Mouse (Mus musculus) heart, embryonic 13.5 days (tissue): ENCODE results near the gene Ankrd36. TPM values are rescaled to one million over a fixed set of nuclear protein-coding genes. Genes with fewer than 3 reads are reported as not detected.
A peak's percentile ranks its signal among the peaks of the same experiment; 100 is the strongest.
"Not testable (repeated sequence)": the region's sequence is repeated elsewhere in the genome, so short reads cannot be mapped to it uniquely, and the experiment has no call there.

Experiments
- ATAC-seq: fragments of 200-750 bp; cut with Nextera tagmentation; 2 replicates; pipeline ENCODE4 v1.8.0; 2017; ENCODE audit warnings: moderate TSS enrichment; ENCODE audit not compliant: insufficient number of reproducible peaks, low FRiP score, low TSS enrichment; ENCODE audit errors: extremely low read depth
- H3K27ac ChIP-seq: fragments of 300-500 bp; sonication (generic); replicated peaks from 2 replicates; pipeline ENCODE4 v1.5.1; 2015; ENCODE audit warnings: moderate library complexity, mild to moderate bottlenecking, inconsistent platforms
- H3K27me3 ChIP-seq: fragments of 300-500 bp; sonication (generic); replicated peaks from 2 replicates; pipeline ENCODE4 v1.6.1; 2015; ENCODE audit warnings: mild to moderate bottlenecking, inconsistent platforms
- H3K36me3 ChIP-seq: fragments of 300-500 bp; sonication (generic); 2 replicates; pipeline ENCODE4 v1.6.1; 2015; ENCODE audit warnings: mild to moderate bottlenecking, inconsistent platforms
- H3K4me1 ChIP-seq: fragments of 300-500 bp; sonication (generic); 2 replicates; pipeline ENCODE4 v1.6.1; 2015; ENCODE audit warnings: inconsistent platforms
- H3K4me2 ChIP-seq: fragments of 300-500 bp; sonication (generic); 2 replicates; pipeline ENCODE4 v1.6.1; 2015; ENCODE audit warnings: inconsistent platforms, mild to moderate bottlenecking, moderate library complexity
- H3K4me3 ChIP-seq: fragments of 300-500 bp; sonication (generic); 2 replicates; pipeline ENCODE4 v1.5.1; 2015; ENCODE audit warnings: moderate library complexity, mild to moderate bottlenecking, inconsistent platforms
- H3K9ac ChIP-seq: fragments of 300-500 bp; sonication (generic); 2 replicates; pipeline ENCODE4 v1.6.1; 2015; ENCODE audit warnings: inconsistent platforms, mild to moderate bottlenecking, moderate library complexity
- H3K9me3 ChIP-seq: fragments of 300-500 bp; sonication (generic); 2 replicates; pipeline ENCODE4 v1.6.1; 2016; ENCODE audit warnings: inconsistent platforms
- WGBS: fragments of 180-500 bp; shearing (Covaris S2); methylation state at CpG from one replicate; pipeline ENCODE4 v1.1.7; 2015; ENCODE audit warnings: mixed read lengths; 5-methylcytosine and 5-hydroxymethylcytosine counted together
- polyA plus RNA-seq: library from polyadenylated mRNA; unstranded; fragments of >200 nt; fragmentation: Nextera tagmentation; extraction: Ambion mirVana; gene quantifications from 2 replicates; pipeline ENCODE4 v1.2.1, GENCODE M21; 2015

The Ankrd36 gene
- polyA plus RNA-seq, 1 experiment from 2014 or later: not detected

GRCm38 (mm10) chr11:5592336-5592735, 22.9 kb downstream of the Ankrd36 start:
- H3K4me2 ChIP-seq: no peak overlapping the region
- no peak overlapping the region for H3K27ac ChIP-seq
- 50% methylated on average over 6 of the region's 6 CpGs for WGBS
- no peak overlapping the region for H3K9ac ChIP-seq
- 0 out of 2 replicates have a peak, but pooled peaks cover 5% of the 10 kb centered on the region for H3K4me1 ChIP-seq
- H3K36me3 ChIP-seq: no peaks in the 10 kb centered on the region
- no peak for ATAC-seq
- no peaks in the 10 kb centered on the region for H3K27me3 ChIP-seq
- no peak overlapping the region for H3K4me3 ChIP-seq
- H3K9me3 ChIP-seq: no peaks in the 10 kb centered on the region

DNA sequence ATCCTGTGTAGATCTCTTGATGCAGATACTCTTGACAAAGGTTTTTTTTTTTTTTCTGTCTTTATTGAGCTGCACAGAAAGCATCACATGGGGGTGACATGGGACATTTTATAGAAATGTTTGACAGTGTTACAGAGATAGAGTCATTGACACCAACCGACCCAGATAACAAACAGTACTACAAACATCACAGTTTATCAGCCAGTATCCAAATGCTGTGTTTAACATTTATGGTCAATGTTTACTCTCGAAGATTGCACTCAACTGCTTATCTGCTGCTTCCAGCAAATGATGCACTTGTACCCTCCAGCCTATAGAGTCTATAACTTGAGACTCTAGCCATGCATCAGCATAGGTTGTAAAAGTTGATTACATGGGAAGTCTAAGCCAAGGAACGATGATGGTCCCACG, 25.9 kb downstream of the Ankrd36 start:
- Histone ChIP-seq H3K4me3 (no peak overlapping the region), H3K36me3 (no peaks in the 10 kb centered on the region), H3K27ac (no peak overlapping the region), H3K4me2 (no peak overlapping the region), H3K9ac (no peak overlapping the region), H3K4me1 (0 out of 2 replicates have a peak, but pooled peaks cover 5% of the 10 kb centered on the region), H3K9me3 (no peaks in the 10 kb centered on the region), H3K27me3 (no peaks in the 10 kb centered on the region)
- no peak for ATAC-seq
- 63% methylated on average over 4 of the region's 4 CpGs for WGBS

- Histone ChIP-seq H3K4me2 (no peak overlapping the region), H3K9ac (no peak overlapping the region), H3K27me3 (no peaks in the 10 kb centered on the region), H3K4me1 (0 out of 2 replicates have a peak, but pooled peaks cover 5% of the 10 kb centered on the region), H3K9me3 (no peaks in the 10 kb centered on the region), H3K36me3 (no peaks in the 10 kb centered on the region), H3K4me3 (no peak overlapping the region), H3K27ac (no peak overlapping the region)
- no peak for ATAC-seq
- WGBS: 79% methylated on average over 5 of the region's 5 CpGs
These were observed 26.3 kb downstream of the Ankrd36 start for GRCm38 (mm10) chr11:5595792-5596191.

- Histone ChIP-seq H3K27me3 (no peaks in the 10 kb centered on the region), H3K4me2 (no peak overlapping the region), H3K27ac (no peak overlapping the region), H3K9ac (no peak overlapping the region), H3K4me1 (0 out of 2 replicates have a peak, but pooled peaks cover under 1% of the 10 kb centered on the region), H3K9me3 (no peaks in the 10 kb centered on the region), H3K4me3 (no peak overlapping the region), H3K36me3 (no peaks in the 10 kb centered on the region)
- WGBS: 76% methylated on average over 6 of the region's 6 CpGs
- no peak for ATAC-seq
These were observed 27.3 kb downstream of the Ankrd36 start for GRCm38 (mm10) chr11:5596756-5597155.

- no peak for ATAC-seq
- Histone ChIP-seq H3K4me1 (no peaks in the 10 kb centered on the region), H3K27ac (no peak overlapping the region), H3K9me3 (peaks cover 7% of the 10 kb centered on the region; the same call in 1 of the 2 replicates), H3K9ac (no peak overlapping the region), H3K27me3 (no peaks in the 10 kb centered on the region), H3K4me2 (no peak overlapping the region), H3K36me3 (no peaks in the 10 kb centered on the region), H3K4me3 (no peak overlapping the region)
- 77% methylated on average over 3 of the region's 3 CpGs for WGBS
These were observed 35.9 kb downstream of the Ankrd36 start for GRCm38 (mm10) chr11:5605421-5605820.

DNA sequence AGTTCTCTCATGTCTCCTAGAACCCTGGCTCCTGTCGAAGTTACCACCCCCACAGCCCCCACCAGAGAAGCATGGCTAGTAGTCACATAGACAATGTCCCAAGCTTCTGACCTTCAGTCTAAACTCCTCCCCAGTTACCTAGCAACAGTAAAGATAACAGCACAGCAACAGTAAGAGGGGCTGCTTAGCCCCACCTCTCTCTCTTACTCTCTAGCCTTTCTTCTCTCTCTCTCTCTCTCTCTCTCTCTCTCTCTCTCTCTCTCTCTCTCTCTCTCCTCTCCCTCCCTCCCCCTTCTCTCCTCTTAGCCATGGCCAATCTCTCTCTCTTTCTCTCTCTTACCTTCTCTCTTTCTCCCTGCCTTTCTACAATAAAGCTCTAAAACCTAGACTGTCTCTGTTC, 42.4 kb downstream of the Ankrd36 start:
- H3K4me1 ChIP-seq, H3K4me3 ChIP-seq, ATAC-seq, H3K27ac ChIP-seq, H3K9ac ChIP-seq, H3K9me3 ChIP-seq, H3K36me3 ChIP-seq, H3K27me3 ChIP-seq: not testable (repeated sequence)
- WGBS: 25% methylated on average over 1 of the region's 1 CpGs
- peak overlapping the region; percentile 24; the same call in 1 of the 2 replicates for H3K4me2 ChIP-seq

DNA sequence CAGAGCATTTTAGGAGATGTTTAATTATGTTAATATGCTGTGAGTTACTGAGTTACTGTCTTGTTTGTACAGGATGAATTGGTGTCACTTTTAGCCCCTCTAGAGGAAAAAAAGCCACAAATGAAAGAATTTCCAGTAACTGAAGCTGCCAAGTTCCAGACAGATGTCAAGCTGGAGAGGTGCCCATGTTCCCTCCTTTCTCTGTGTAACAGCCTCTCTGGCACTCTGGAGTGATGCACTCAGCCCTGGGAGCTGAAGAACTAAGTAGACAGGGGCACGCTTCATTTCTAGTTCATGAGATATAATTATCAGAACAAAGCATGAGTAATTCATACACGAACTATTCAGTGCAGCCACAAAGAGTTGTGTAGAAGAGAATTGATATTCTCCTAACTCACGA, 45.0 kb downstream of the Ankrd36 start:
- WGBS: 55% methylated on average over 3 of the region's 3 CpGs

GRCm38 (mm10) chr11:5625101-5625500, 55.6 kb downstream of the Ankrd36 start:
- no peak for ATAC-seq
- Histone ChIP-seq H3K27me3 (no peaks in the 10 kb centered on the region), H3K9ac (no peak overlapping the region), H3K4me1 (no peaks in the 10 kb centered on the region), H3K4me2 (no peak overlapping the region), H3K27ac (no peak overlapping the region), H3K4me3 (no peak overlapping the region), H3K9me3 (no peaks in the 10 kb centered on the region), H3K36me3 (no peaks in the 10 kb centered on the region)
- WGBS: 76% methylated on average over 4 of the region's 4 CpGs

More for the DNA sequence above, 45.0 kb downstream of the Ankrd36 start:
- no peak overlapping the region for H3K4me2 ChIP-seq
- H3K4me1 ChIP-seq: peaks cover 7% of the 10 kb centered on the region; the same call in 1 of the 2 replicates
- H3K9ac ChIP-seq: no peak overlapping the region
- H3K27ac ChIP-seq: no peak overlapping the region
- ATAC-seq: no peak
- H3K27me3 ChIP-seq: no peaks in the 10 kb centered on the region
- H3K4me3 ChIP-seq: no peak overlapping the region
- H3K36me3 ChIP-seq: no peaks in the 10 kb centered on the region
- H3K9me3 ChIP-seq: peaks cover 10% of the 10 kb centered on the region

DNA sequence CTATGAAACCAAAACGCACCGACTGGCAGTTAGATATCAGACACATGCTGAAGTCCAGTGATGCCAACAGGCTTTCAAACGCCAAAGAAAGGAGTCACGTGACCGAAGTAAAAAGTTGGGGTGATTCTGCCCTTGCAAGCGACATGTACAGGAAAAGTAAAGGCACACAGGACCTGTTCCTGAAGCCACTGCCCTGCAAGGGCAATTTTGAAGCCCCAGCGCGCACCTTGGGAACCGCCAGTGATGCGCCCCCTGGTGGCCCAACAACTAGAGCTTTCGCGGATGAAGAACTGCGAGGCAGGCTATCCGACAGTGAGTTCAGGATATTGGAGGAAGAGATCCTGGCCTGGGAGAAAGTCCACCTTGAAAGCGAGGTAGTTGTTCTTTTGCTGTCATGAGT, 59.5 kb downstream of the Ankrd36 start:
- ATAC-seq: no peak
- H3K4me3 ChIP-seq: no peak overlapping the region
- WGBS: 19% methylated on average over 15 of the region's 15 CpGs

DNA sequence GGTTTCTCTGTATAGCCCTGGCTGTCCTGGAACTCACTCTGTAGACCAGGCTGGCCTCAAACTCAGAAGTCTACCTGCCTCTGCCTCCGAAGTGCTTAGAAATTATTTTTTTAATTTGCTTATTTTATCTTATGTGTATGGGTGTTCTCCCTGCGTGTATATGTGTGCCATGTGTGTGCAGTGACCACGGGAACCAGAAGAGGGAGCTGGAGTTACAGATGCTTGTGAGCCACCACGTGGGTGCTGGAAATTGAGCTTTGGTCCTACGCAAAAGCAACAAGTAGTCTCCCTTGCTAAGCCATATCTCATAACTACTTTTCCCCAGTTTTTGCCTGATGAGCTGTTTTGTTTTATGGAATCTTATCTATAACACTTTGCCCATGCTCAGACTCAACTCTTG, 73.6 kb downstream of the Ankrd36 start:
- Histone ChIP-seq H3K9me3 (no peaks in the 10 kb centered on the region), H3K4me1 (no peaks in the 10 kb centered on the region), H3K9ac (no peak overlapping the region), H3K36me3 (no peaks in the 10 kb centered on the region), H3K4me2 (no peak overlapping the region), H3K27ac (no peak overlapping the region), H3K4me3 (no peak overlapping the region), H3K27me3 (no peaks in the 10 kb centered on the region)
- ATAC-seq: no peak
- WGBS: 81% methylated on average over 5 of the region's 5 CpGs

More for the DNA sequence above, 59.5 kb downstream of the Ankrd36 start:
- Histone ChIP-seq H3K27ac (no peak overlapping the region), H3K4me1 (no peaks in the 10 kb centered on the region), H3K9me3 (no peaks in the 10 kb centered on the region), H3K4me2 (no peak overlapping the region), H3K36me3 (no peaks in the 10 kb centered on the region), H3K27me3 (peaks cover 4% of the 10 kb centered on the region; the same call in 1 of the 2 replicates), H3K9ac (no peak overlapping the region)

GRCm38 (mm10) chr11:5650321-5650720, 80.8 kb downstream of the Ankrd36 start:
- Histone ChIP-seq H3K9me3 (no peaks in the 10 kb centered on the region), H3K4me1 (no peaks in the 10 kb centered on the region), H3K36me3 (no peaks in the 10 kb centered on the region), H3K27me3 (no peaks in the 10 kb centered on the region), H3K9ac (no peak overlapping the region), H3K27ac (no peak overlapping the region), H3K4me3 (no peak overlapping the region), H3K4me2 (no peak overlapping the region)
- WGBS: 58% methylated on average over 7 of the region's 7 CpGs
- ATAC-seq: no peak

GRCm38 (mm10) chr11:5682541-5682940, 113.1 kb downstream of the Ankrd36 start:
- Histone ChIP-seq H3K9me3 (no peaks in the 10 kb centered on the region), H3K27ac (no peak overlapping the region), H3K9ac (no peak overlapping the region), H3K27me3 (no peaks in the 10 kb centered on the region), H3K36me3 (no peaks in the 10 kb centered on the region), H3K4me3 (no peak overlapping the region), H3K4me1 (no peaks in the 10 kb centered on the region), H3K4me2 (no peak overlapping the region)
- WGBS: 51% methylated on average over 6 of the region's 6 CpGs
- ATAC-seq: no peak
